Mouse (Mus musculus): ENCODE measurements around the gene Fgfr2. TPM values are rescaled to one million over a fixed set of nuclear protein-coding genes. Genes with fewer than 3 reads are reported as not detected.

Fgfr2 gene
- polyA plus RNA-seq, 1 experiment from 2014 or later = 104 TPM

GRCm38 (mm10) chr7:132964395-132964794, 158.8 kb downstream of the Fgfr2 start:
- 72% methylated on average over 3 of the region's 3 CpGs for WGBS
- ATAC-seq (ENCODE audit: insufficient read depth, low FRiP score, low read depth) = no peak
- no peaks in the 10 kb centered on the region for H3K27me3 ChIP-seq (replicated peaks)
- no peak overlapping the region for H3K27ac ChIP-seq
- H3K4me1 ChIP-seq = no peaks in the 10 kb centered on the region
- H3K36me3 ChIP-seq = no peaks in the 10 kb centered on the region
- no peak overlapping the region for H3K4me3 ChIP-seq (replicated peaks)
- H3K9me3 ChIP-seq = no peaks in the 10 kb centered on the region
- no peak overlapping the region for H3K4me2 ChIP-seq
- no peak overlapping the region for H3K9ac ChIP-seq

- H3K36me3 ChIP-seq = no peaks in the 10 kb centered on the region
- ATAC-seq (ENCODE audit: insufficient read depth, low FRiP score, low read depth) = no peak
- no peaks in the 10 kb centered on the region for H3K27me3 ChIP-seq (replicated peaks)
- H3K4me2 ChIP-seq = no peak overlapping the region
- no peak overlapping the region for H3K4me3 ChIP-seq (replicated peaks)
- 0 out of 2 replicates have a peak, but pooled peaks cover 7% of the 10 kb centered on the region for H3K4me1 ChIP-seq
- H3K9ac ChIP-seq = no peak overlapping the region
- no peak overlapping the region for H3K27ac ChIP-seq
- 64% methylated on average over 3 of the region's 3 CpGs for WGBS
- H3K9me3 ChIP-seq = no peaks in the 10 kb centered on the region
Observed at GRCm38 (mm10) chr7:132950613-132951012, 172.5 kb downstream of the Fgfr2 start.

GRCm38 (mm10) chr7:132949968-132950367, 173.2 kb downstream of the Fgfr2 start:
- H3K4me1 ChIP-seq = 0 out of 2 replicates have a peak, but pooled peaks cover 7% of the 10 kb centered on the region
- no peak overlapping the region for H3K4me2 ChIP-seq
- no peak overlapping the region for H3K9ac ChIP-seq
- no peaks in the 10 kb centered on the region for H3K36me3 ChIP-seq
- 0 out of 2 replicates have a peak overlapping the region, but pooled peaks have one; percentile 5 for H3K27ac ChIP-seq
- ATAC-seq (ENCODE audit: insufficient read depth, low FRiP score, low read depth) = no peak
- no peaks in the 10 kb centered on the region for H3K27me3 ChIP-seq (replicated peaks)
- H3K4me3 ChIP-seq (replicated peaks) = no peak overlapping the region
- H3K9me3 ChIP-seq = no peaks in the 10 kb centered on the region
- 77% methylated on average over 4 of the region's 4 CpGs for WGBS

- 82% methylated on average over 2 of the region's 2 CpGs for WGBS
- no peak overlapping the region for H3K4me3 ChIP-seq (replicated peaks)
Observed at GRCm38 (mm10) chr7:132940569-132940968, 182.6 kb downstream of the Fgfr2 start.

GRCm38 (mm10) chr7:132939118-132939517, 184.0 kb downstream of the Fgfr2 start:
- no peak for ATAC-seq (ENCODE audit: insufficient read depth, low FRiP score, low read depth)
- Histone ChIP-seq H3K27ac (no peak overlapping the region), H3K4me2 (no peak overlapping the region), H3K36me3 (no peaks in the 10 kb centered on the region), H3K4me1 (peaks cover 2% of the 10 kb centered on the region; the same call in 1 of the 2 replicates), H3K4me3 (replicated peaks) (no peak overlapping the region), H3K9ac (no peak overlapping the region), H3K9me3 (no peaks in the 10 kb centered on the region), H3K27me3 (replicated peaks) (no peaks in the 10 kb centered on the region)
- 66% methylated on average over 2 of the region's 2 CpGs for WGBS

More at GRCm38 (mm10) chr7:132940569-132940968, 182.6 kb downstream of the Fgfr2 start:
- Histone ChIP-seq H3K9me3 (no peaks in the 10 kb centered on the region), H3K27ac (no peak overlapping the region), H3K4me2 (no peak overlapping the region), H3K9ac (no peak overlapping the region), H3K27me3 (replicated peaks) (no peaks in the 10 kb centered on the region), H3K4me1 (peaks cover 2% of the 10 kb centered on the region; the same call in 1 of the 2 replicates), H3K36me3 (no peaks in the 10 kb centered on the region)
- no peak for ATAC-seq (ENCODE audit: insufficient read depth, low FRiP score, low read depth)

GRCm38 (mm10) chr7:132934743-132935142, 188.4 kb downstream of the Fgfr2 start:
- no peak for ATAC-seq (ENCODE audit: insufficient read depth, low FRiP score, low read depth)
- H3K27ac ChIP-seq = no peak overlapping the region
- no peaks in the 10 kb centered on the region for H3K9me3 ChIP-seq
- H3K27me3 ChIP-seq (replicated peaks) = no peaks in the 10 kb centered on the region
- H3K4me2 ChIP-seq = no peak overlapping the region
- H3K4me3 ChIP-seq (replicated peaks) = no peak overlapping the region
- no peaks in the 10 kb centered on the region for H3K36me3 ChIP-seq
- peaks cover 4% of the 10 kb centered on the region; the same call in 1 of the 2 replicates for H3K4me1 ChIP-seq
- no peak overlapping the region for H3K9ac ChIP-seq

- no peak for ATAC-seq (ENCODE audit: insufficient read depth, low FRiP score, low read depth)
- Histone ChIP-seq H3K27ac (no peak overlapping the region), H3K4me2 (no peak overlapping the region), H3K9ac (no peak overlapping the region), H3K9me3 (no peaks in the 10 kb centered on the region), H3K27me3 (replicated peaks) (no peaks in the 10 kb centered on the region), H3K36me3 (no peaks in the 10 kb centered on the region), H3K4me1 (peaks cover 4% of the 10 kb centered on the region; the same call in 1 of the 2 replicates), H3K4me3 (replicated peaks) (no peak overlapping the region)
- 86% methylated on average over 1 of the region's 1 CpGs for WGBS
Observed at GRCm38 (mm10) chr7:132933331-132933730, 189.8 kb downstream of the Fgfr2 start.

GRCm38 (mm10) chr7:132931560-132932351, 191.4 kb downstream of the Fgfr2 start:
- Histone ChIP-seq H3K36me3 (no peaks in the 10 kb centered on the region), H3K4me2 (peak overlapping the region; percentile 61), H3K9me3 (no peaks in the 10 kb centered on the region), H3K27me3 (replicated peaks) (no peaks in the 10 kb centered on the region), H3K9ac (peak overlapping the region; percentile 68), H3K4me3 (replicated peaks) (peak overlapping the region; percentile 87), H3K27ac (peak overlapping the region; percentile 98), H3K4me1 (peaks cover 4% of the 10 kb centered on the region; the same call in 1 of the 2 replicates)
- WGBS = under 1% methylated on average over 53 of the region's 55 CpGs
- 0 out of 2 replicates have a peak, but pooled peaks have one; percentile 12 for ATAC-seq (ENCODE audit: insufficient read depth, low FRiP score, low read depth)

- no peaks in the 10 kb centered on the region for H3K36me3 ChIP-seq
- peak within 1 kb of the TSS; percentile 87 for H3K4me3 ChIP-seq (replicated peaks)
- peak within 1 kb of the TSS; percentile 61 for H3K4me2 ChIP-seq
- no peaks in the 10 kb centered on the region for H3K27me3 ChIP-seq (replicated peaks)
- H3K27ac ChIP-seq = peak within 1 kb of the TSS; percentile 98
- H3K9me3 ChIP-seq = no peaks in the 10 kb centered on the region
- ATAC-seq (ENCODE audit: insufficient read depth, low FRiP score, low read depth) = peak; percentile 99
- H3K9ac ChIP-seq = peak within 1 kb of the TSS; percentile 72
- H3K4me1 ChIP-seq = peaks cover 4% of the 10 kb centered on the region; the same call in 1 of the 2 replicates
- under 1% methylated on average over 82 of the region's 93 CpGs for WGBS
Observed at GRCm38 (mm10) chr7:132930850-132931559, 192.1 kb downstream of the Fgfr2 start, which contains the start of gene Zranb1. Zranb1 (plus strand) TSS chr7:132931142.

- H3K27ac ChIP-seq = no peak overlapping the region
- WGBS = 83% methylated on average over 5 of the region's 5 CpGs
- no peaks in the 10 kb centered on the region for H3K36me3 ChIP-seq
- H3K27me3 ChIP-seq (replicated peaks) = no peaks in the 10 kb centered on the region
- peaks cover 4% of the 10 kb centered on the region; the same call in 1 of the 2 replicates for H3K4me1 ChIP-seq
- H3K9ac ChIP-seq = no peak overlapping the region
- no peak for ATAC-seq (ENCODE audit: insufficient read depth, low FRiP score, low read depth)
- peak overlapping the region; percentile 87 for H3K4me3 ChIP-seq (replicated peaks)
- no peaks in the 10 kb centered on the region for H3K9me3 ChIP-seq
- peak overlapping the region; percentile 60 for H3K4me2 ChIP-seq
Observed at GRCm38 (mm10) chr7:132930055-132930454, 193.1 kb downstream of the Fgfr2 start.

GRCm38 (mm10) chr7:132927201-132927600, 195.9 kb downstream of the Fgfr2 start:
- no peak overlapping the region for H3K27ac ChIP-seq
- no peak overlapping the region for H3K4me2 ChIP-seq
- 54% methylated on average over 3 of the region's 3 CpGs for WGBS
- no peak overlapping the region for H3K4me3 ChIP-seq (replicated peaks)
- H3K9me3 ChIP-seq = no peaks in the 10 kb centered on the region
- H3K27me3 ChIP-seq (replicated peaks) = no peaks in the 10 kb centered on the region
- no peak for ATAC-seq (ENCODE audit: insufficient read depth, low FRiP score, low read depth)
- H3K9ac ChIP-seq = no peak overlapping the region
- H3K36me3 ChIP-seq = no peaks in the 10 kb centered on the region
- no peaks in the 10 kb centered on the region for H3K4me1 ChIP-seq

GRCm38 (mm10) chr7:132925227-132925626, 197.9 kb downstream of the Fgfr2 start:
- Histone ChIP-seq H3K27me3 (replicated peaks) (no peaks in the 10 kb centered on the region), H3K9me3 (no peaks in the 10 kb centered on the region), H3K4me3 (replicated peaks) (no peak overlapping the region), H3K4me1 (no peaks in the 10 kb centered on the region), H3K4me2 (no peak overlapping the region), H3K9ac (no peak overlapping the region), H3K27ac (no peak overlapping the region), H3K36me3 (no peaks in the 10 kb centered on the region)
- ATAC-seq (ENCODE audit: insufficient read depth, low FRiP score, low read depth) = no peak; the same call in 1 of the 2 replicates
- 81% methylated on average over 2 of the region's 2 CpGs for WGBS
